Mouse (Mus musculus) bone marrow macrophage, adult 2 months (primary cell): ENCODE data around the gene Nupl2.

Experiments used
- CTCF ChIP-seq: IDR thresholded peaks from 2 replicates; pipeline ENCODE4 v1.5.1; 2012; ENCODE audit warnings: low read depth, mild to moderate bottlenecking, low read length, moderate library complexity
- POLR2A ChIP-seq: IDR thresholded peaks from 2 replicates; pipeline ENCODE4 v1.6.1; 2012; ENCODE audit warnings: mild to moderate bottlenecking, low read depth, low read length, borderline replicate concordance

DNA sequence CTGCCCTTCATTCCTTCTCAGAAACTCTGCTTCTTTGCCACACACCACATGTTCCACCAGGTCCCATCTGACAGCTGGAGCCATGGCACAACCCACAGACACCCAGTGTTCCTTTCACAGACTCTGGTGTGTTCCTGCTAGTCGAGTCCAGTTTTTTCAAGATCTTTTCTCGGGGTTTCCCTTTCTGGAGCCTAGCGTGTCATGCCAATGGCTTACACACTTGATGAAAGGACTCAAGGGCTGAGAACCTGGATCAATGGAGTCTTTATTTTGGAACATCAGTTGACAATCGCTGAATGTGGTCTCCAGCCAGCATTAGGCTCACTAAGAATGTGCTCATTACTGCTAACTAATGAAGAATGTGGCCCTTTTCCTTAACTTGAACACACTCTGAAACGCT, 37.7 kb downstream of the Nupl2 start:
- no peak for TF ChIP-seq POLR2A
- no peak for TF ChIP-seq CTCF
